Mouse (Mus musculus): ENCODE measurements at regions not wholly inside any gene's neighbourhood (a gene's known extent, or its start where the extent isn't known, plus 50 kb on each side); places are given as distances from the start of the nearest gene placed in this dataset.

- no peak for TF ChIP-seq CTCF (IDR thresholded peaks at IDR 0.05; ENCODE audit: control insufficient read depth, insufficient read depth, low read length)
- TF ChIP-seq POLR2A (IDR thresholded peaks at IDR 0.05; ENCODE audit: borderline replicate concordance, control insufficient read depth, low read depth, low read length): no peak
These were observed 331.0 kb upstream of the Sox11 start for GRCm38 (mm10) chr12:27673404-27673803.

Measured in bone marrow, adult 2 months (tissue).